Mouse (Mus musculus): ENCODE results near the gene Wdhd1.

DNA sequence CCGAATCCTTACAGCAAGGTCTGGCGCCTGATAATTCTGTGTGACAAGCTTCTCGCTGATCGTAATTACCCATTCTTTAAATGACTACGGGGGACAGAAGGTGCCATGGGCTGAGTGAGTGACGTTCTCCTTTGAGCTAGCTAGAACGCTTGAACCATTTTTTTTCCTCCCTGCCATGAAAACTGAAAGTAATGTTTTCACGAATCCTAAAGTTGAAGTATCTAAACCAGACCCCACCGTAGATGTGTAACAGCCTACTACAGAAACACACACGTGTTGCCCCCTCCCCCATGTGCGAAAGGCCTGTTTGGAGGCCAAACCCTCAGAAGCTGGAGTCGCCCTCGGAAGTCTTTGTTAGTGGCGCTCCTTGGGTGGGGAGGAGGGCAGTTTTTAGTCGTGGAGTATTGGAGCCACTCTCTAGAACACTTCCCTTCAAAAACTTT, 22.2 kb upstream of the Wdhd1 start:
- no peak for TF ChIP-seq CTCF (IDR thresholded peaks at IDR 0.05)
- TF ChIP-seq EP300 (IDR thresholded peaks at IDR 0.05) = no peak

Measured in lung, postnatal 0 days (tissue).